ENCODE assay signal across 23 mouse cellular contexts in genomic region chr3:146199486-146199885, GRCm38 (mm10). TPM values are rescaled to one million over a fixed set of nuclear protein-coding genes. Genes with fewer than 3 reads are reported as not detected.
"Had no signal": no experiment of that assay in that cellular context is flagged by ENCODE, and none has a peak within 500 bp of the region (broad histone marks: within the 10 kb centered on the region; RNA-seq: fewer than 3 reads in every experiment).

No protein-coding gene starts in this region.

- H3K4me1 ChIP-seq: limb, embryonic 13.5 days; midbrain, embryonic 12.5 days; stomach, embryonic 15.5 days had no signal

- H3K4me3 ChIP-seq: layer of hippocampus, adult 2 months; limb, embryonic 10.5 days; limb, embryonic 13.5 days; liver, embryonic 13.5 days; midbrain, embryonic 12.5 days; stomach, embryonic 15.5 days had no signal

- DNase-seq: kidney, adult 2 months; kidney, postnatal 25 days; layer of hippocampus, adult 9-11 months; liver; liver, embryonic 13.5 days; lung, adult 2 months; lung, postnatal 14 days; right cerebral cortex, adult 18-20 months; right cerebral cortex, postnatal 14 days; spleen, adult 18-20 months; thymus, postnatal 25 days had no signal

- H3K27me3 ChIP-seq: limb, embryonic 13.5 days; liver, embryonic 13.5 days; midbrain, embryonic 12.5 days; stomach, embryonic 15.5 days had no signal

- ATAC-seq: intestine, postnatal 0 days had no signal

- H3K9me3 ChIP-seq: limb, embryonic 10.5 days; limb, embryonic 13.5 days; liver, embryonic 13.5 days; midbrain, embryonic 12.5 days; stomach, embryonic 15.5 days had no signal

- H3K36me3 ChIP-seq: limb, embryonic 10.5 days; limb, embryonic 13.5 days; liver, embryonic 13.5 days; midbrain, embryonic 12.5 days; stomach, embryonic 15.5 days had no signal

- H3K4me2 ChIP-seq: limb, embryonic 13.5 days; liver, embryonic 13.5 days; midbrain, embryonic 12.5 days; stomach, embryonic 15.5 days had no signal

- H3K9ac ChIP-seq: limb, embryonic 13.5 days; liver, embryonic 13.5 days; midbrain, embryonic 12.5 days; stomach, embryonic 15.5 days had no signal

- H3K27ac ChIP-seq: kidney, postnatal 0 days; layer of hippocampus, adult 2 months; limb, embryonic 10.5 days; limb, embryonic 13.5 days; liver, embryonic 13.5 days; macrophage; midbrain, embryonic 12.5 days; stomach, embryonic 15.5 days had no signal

RNA-seq across cellular contexts. Expression of gene Lpar3, which starts 21.3 kb away (rescaled TPM):
- total RNA-seq: megakaryocyte, adult 5-6 weeks had no signal
- polyA plus RNA-seq: macrophage had no signal

RNA-seq across cellular contexts. Expression of gene Mcoln2, which starts 49.9 kb away (rescaled TPM):
- total RNA-seq: layer of hippocampus, adult 2 months; layer of hippocampus, postnatal 25 days; left cerebral cortex, adult 18-20 months; left cerebral cortex, postnatal 25 days had no signal
